In genomic region chr3:135862804-135863203, GRCm38 (mm10) we compare ENCODE assay signal across 8 mouse cellular contexts. TPM values are rescaled to one million over a fixed set of nuclear protein-coding genes. Genes with fewer than 3 reads are reported as not detected.
DNase-seq lines count a peak whose midpoint lies in the region; ATAC-seq and TF ChIP-seq lines count a peak whose summit lies in the region.

No protein-coding gene starts in this region.

- no peak overlapping the region for H3K4me3 ChIP-seq in gastrocnemius, adult 2 months
- no peak overlapping the region for H3K4me3 ChIP-seq in hindbrain, postnatal 0 days (ENCODE audit: low read length)
- no peak overlapping the region for H3K4me3 ChIP-seq in neural tube, embryonic 12.5 days

- intact Hi-C loops in gastrocnemius, adult 2 months (cut with DNase I): no loop called here
- intact Hi-C loops in left cerebral cortex, postnatal 10 days (cut with DNase I): no loop called here

- peak; percentile 80 for ATAC-seq in hindbrain, postnatal 0 days
- peak; percentile 53; the same call in 1 of the 2 replicates for ATAC-seq in neural tube, embryonic 12.5 days (ENCODE audit: low FRiP score, low read depth)

- no peaks in the 10 kb centered on the region for H3K27me3 ChIP-seq in hindbrain, postnatal 0 days (ENCODE audit: insufficient read depth, low read length)
- H3K27me3 ChIP-seq in neural tube, embryonic 12.5 days (replicated peaks): no peaks in the 10 kb centered on the region

- no peak overlapping the region for H3K4me2 ChIP-seq in hindbrain, postnatal 0 days (ENCODE audit: low read depth, low read length)
- no peak overlapping the region for H3K4me2 ChIP-seq in neural tube, embryonic 12.5 days (replicated peaks)

- no peak overlapping the region for H3K27ac ChIP-seq in gastrocnemius, adult 2 months
- H3K27ac ChIP-seq in hindbrain, postnatal 0 days: no peak overlapping the region
- no peak overlapping the region for H3K27ac ChIP-seq in neural tube, embryonic 12.5 days

- H3K36me3 ChIP-seq in hindbrain, postnatal 0 days (ENCODE audit: insufficient read depth, low read length): no peaks in the 10 kb centered on the region
- H3K36me3 ChIP-seq in neural tube, embryonic 12.5 days: no peaks in the 10 kb centered on the region

- no peak for DNase-seq in gastrocnemius, adult 2 months
- no peak for DNase-seq in gastrocnemius, adult 8-10 months (ENCODE audit: low spot score in 2 of 2)
- DNase-seq in ES-CJ7 (ENCODE audit: low read depth, low spot score): peak; percentile 61
- DNase-seq in embryo, embryonic 11 days: peak; percentile 66
- DNase-seq in hindbrain, postnatal 0 days (ENCODE audit: low spot score): peak; percentile 80
- peak; percentile 25 to 60 for DNase-seq in left cerebral cortex, postnatal 10 days (ENCODE audit: extremely low spot score in 1 of 2, low spot score in 2 of 2)
- DNase-seq in yolk sac, embryonic 10.5 days (ENCODE audit: low spot score): no peak

- TF ChIP-seq CTCF in gastrocnemius, adult 2 months (IDR thresholded peaks at IDR 0.05): peak; percentile 63
- TF ChIP-seq CTCF in hindbrain, postnatal 0 days (IDR thresholded peaks at IDR 0.05; ENCODE audit: low read depth): peak; percentile 81

- no peaks in the 10 kb centered on the region for H3K9me3 ChIP-seq in hindbrain, postnatal 0 days (ENCODE audit: low read length)
- H3K9me3 ChIP-seq in neural tube, embryonic 12.5 days: no peaks in the 10 kb centered on the region

- H3K9ac ChIP-seq in hindbrain, postnatal 0 days (replicated peaks; ENCODE audit: low read length): no peak overlapping the region
- no peak overlapping the region for H3K9ac ChIP-seq in neural tube, embryonic 12.5 days

- no peaks in the 10 kb centered on the region for H3K4me1 ChIP-seq in hindbrain, postnatal 0 days (ENCODE audit: insufficient read depth, low read length)
- no peaks in the 10 kb centered on the region for H3K4me1 ChIP-seq in neural tube, embryonic 12.5 days

- WGBS in hindbrain, postnatal 0 days: 56% methylated on average over 9 of the region's 9 CpGs
- WGBS in neural tube, embryonic 12.5 days: 56% methylated on average over 9 of the region's 9 CpGs

RNA-seq across cellular contexts. Expression of gene Slc39a8, which starts 37.7 kb away (rescaled TPM):
- total RNA-seq in gastrocnemius, adult 2 months (2021): under 1 TPM; 0.56 to 0.81 TPM
- total RNA-seq in gastrocnemius, adult 8-10 months (2022): under 1 TPM; 0.58 to 0.97 (median 0.68) TPM
- total RNA-seq in hindbrain, postnatal 0 days (2014; rRNA removed): 22.4 TPM in 2 replicates
- polyA plus RNA-seq in hindbrain, postnatal 0 days (2015; fragmentation: Nextera tagmentation; extraction: Ambion mirVana): 14.5 and 15.5 TPM in 2 replicates
- 10 to 100 TPM in 1 of 2 experiments, 1 to 10 TPM in 1; 9.3 to 11.0 TPM for total RNA-seq in left cerebral cortex, postnatal 10 days (2021)
- 14.6 and 16.1 TPM in 2 replicates for polyA plus RNA-seq in neural tube, embryonic 12.5 days (2016; fragmentation: Nextera tagmentation; extraction: Ambion mirVana)

Comparison
In these comparisons a context has a peak if more than half of its experiments do, and no peak if none do; other contexts are left out.
1. DNase-seq: peak in ES-CJ7 (single experiment), embryo, embryonic 11 days (single experiment), hindbrain, postnatal 0 days (single experiment) and left cerebral cortex, postnatal 10 days (2 of 2); none in gastrocnemius, adult 2 months (single experiment), gastrocnemius, adult 8-10 months (0 of 2) and yolk sac, embryonic 10.5 days (single experiment).
2. RNA of gene Slc39a8, which starts 37.7 kb away (total RNA-seq): 22.4 TPM in hindbrain, postnatal 0 days and 9.3 to 11.0 TPM in left cerebral cortex, postnatal 10 days; 0.56 to 0.81 TPM in gastrocnemius, adult 2 months and 0.58 to 0.97 TPM in gastrocnemius, adult 8-10 months; every median in the first group is over 4 times any median in the second.